Mouse (Mus musculus) hindbrain, embryonic 12.5 days (tissue): ENCODE measurements around the gene Gpr146. TPM values are rescaled to one million over a fixed set of nuclear protein-coding genes. Genes with fewer than 3 reads are reported as not detected.
"Not testable (repeated sequence)": the region's sequence is repeated elsewhere in the genome, so short reads cannot be mapped to it uniquely, and the experiment has no call there.

Source experiments
- ATAC-seq: fragments of 200-750 bp; cut with Nextera tagmentation; 2 replicates; pipeline ENCODE4 v1.8.0; 2017; ENCODE audit warnings: moderate TSS enrichment; ENCODE audit not compliant: low FRiP score
- H3K27ac ChIP-seq: fragments of 300-500 bp; sonication (generic); 2 replicates; pipeline ENCODE4 v1.5.1; 2016; ENCODE audit warnings: mild to moderate bottlenecking
- H3K27me3 ChIP-seq: fragments of 300-500 bp; sonication (generic); 2 replicates; pipeline ENCODE4 v1.6.1; 2016; ENCODE audit warnings: mild to moderate bottlenecking
- H3K36me3 ChIP-seq: fragments of 300-500 bp; sonication (generic); 2 replicates; pipeline ENCODE4 v1.6.1; 2016; ENCODE audit warnings: mild to moderate bottlenecking
- H3K4me1 ChIP-seq: fragments of 300-500 bp; sonication (generic); 2 replicates; pipeline ENCODE4 v1.6.1; 2016
- H3K4me2 ChIP-seq: fragments of 300-500 bp; sonication (generic); replicated peaks from 2 replicates; pipeline ENCODE4 v1.6.1; 2016; ENCODE audit warnings: mild to moderate bottlenecking
- H3K4me3 ChIP-seq: fragments of 300-500 bp; sonication (generic); 2 replicates; pipeline ENCODE4 v1.5.1; 2016; ENCODE audit warnings: mild to moderate bottlenecking
- H3K9ac ChIP-seq: fragments of 300-500 bp; sonication (generic); 2 replicates; pipeline ENCODE4 v1.6.1; 2016; ENCODE audit warnings: mild to moderate bottlenecking, moderate library complexity
- H3K9me3 ChIP-seq: fragments of 300-500 bp; sonication (generic); replicated peaks from 2 replicates; pipeline ENCODE4 v1.6.1; 2016; ENCODE audit warnings: mild to moderate bottlenecking
- WGBS: fragments of 180-500 bp; shearing (Covaris S2); methylation state at CpG from one replicate; pipeline ENCODE4 v1.1.7; 2016; 5-methylcytosine and 5-hydroxymethylcytosine counted together
- polyA plus RNA-seq: library from polyadenylated mRNA; unstranded; fragments of >200 nt; fragmentation: Nextera tagmentation; extraction: Ambion mirVana; gene quantifications from 2 replicates; pipeline ENCODE4 v1.2.1, GENCODE M21; 2016

Gpr146 gene
- polyA plus RNA-seq, 1 experiment from 2014 or later: 2.4 TPM

DNA sequence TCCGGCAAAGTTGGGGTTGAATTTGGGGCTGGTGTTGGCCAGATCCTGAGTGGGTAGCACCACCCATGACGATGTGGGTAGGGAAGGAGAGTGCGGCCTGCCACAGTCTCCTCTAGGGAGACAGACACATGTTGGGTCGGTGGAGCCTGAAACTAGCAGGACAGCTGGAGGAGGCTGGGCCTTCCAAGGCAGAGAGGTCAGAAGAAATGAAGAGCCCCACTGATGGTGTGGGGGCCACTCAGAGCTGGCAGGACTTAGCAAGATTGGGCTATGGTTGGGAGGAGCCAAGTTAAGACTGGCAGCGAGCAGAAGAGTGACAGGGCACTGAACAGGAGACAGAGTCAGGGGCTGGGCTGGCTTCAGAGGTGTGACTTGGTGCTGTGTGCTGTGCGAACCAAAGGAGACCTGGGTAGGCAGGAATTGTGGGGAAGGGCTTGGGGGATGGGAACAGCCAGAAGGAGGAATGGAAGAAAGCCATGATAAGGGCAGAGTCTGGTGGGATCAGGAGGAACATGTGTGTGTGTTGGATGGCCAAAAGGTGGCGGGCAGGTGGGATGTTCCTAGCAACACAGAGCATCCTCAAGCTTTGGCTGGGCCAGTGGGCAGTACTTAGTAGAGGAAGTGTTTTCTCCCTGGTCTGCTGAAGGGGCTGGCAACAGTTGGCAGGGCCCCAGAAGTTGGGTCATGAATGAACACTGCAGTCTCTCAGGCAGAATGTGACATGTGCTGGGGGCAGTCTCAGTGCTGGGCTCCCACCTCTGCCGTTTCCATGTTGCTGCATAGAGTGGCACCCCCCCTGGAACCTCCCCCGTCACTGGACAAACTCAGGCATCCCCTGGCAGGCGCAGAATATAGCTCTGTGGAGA lies 10.1 kb downstream of the Gpr146 start:
- H3K27me3 ChIP-seq: no peaks in the 10 kb centered on the region
- H3K4me3 ChIP-seq: no peak overlapping the region
- ATAC-seq: no peak
- peaks cover 44% of the 10 kb centered on the region for H3K4me1 ChIP-seq
- H3K4me2 ChIP-seq: no peak overlapping the region
- no peak overlapping the region for H3K9ac ChIP-seq
- WGBS: 82% methylated on average over 10 of the region's 10 CpGs
- H3K36me3 ChIP-seq: no peaks in the 10 kb centered on the region
- no peaks in the 10 kb centered on the region for H3K9me3 ChIP-seq
- H3K27ac ChIP-seq: 0 out of 2 replicates have a peak overlapping the region, but pooled peaks have one; percentile 23

GRCm38 (mm10) chr5:139388195-139388570 lies 10.7 kb downstream of the Gpr146 start:
- no peak overlapping the region; the same call in 1 of the 2 replicates for H3K9ac ChIP-seq
- WGBS: 82% methylated on average over 4 of the region's 4 CpGs
- H3K4me2 ChIP-seq: no peak overlapping the region
- peak overlapping the region; percentile 23; the same call in 1 of the 2 replicates for H3K27ac ChIP-seq
- H3K36me3 ChIP-seq: no peaks in the 10 kb centered on the region
- peaks cover 38% of the 10 kb centered on the region for H3K4me1 ChIP-seq
- no peaks in the 10 kb centered on the region for H3K27me3 ChIP-seq
- H3K4me3 ChIP-seq: no peak overlapping the region
- no peak for ATAC-seq
- H3K9me3 ChIP-seq: no peaks in the 10 kb centered on the region

DNA sequence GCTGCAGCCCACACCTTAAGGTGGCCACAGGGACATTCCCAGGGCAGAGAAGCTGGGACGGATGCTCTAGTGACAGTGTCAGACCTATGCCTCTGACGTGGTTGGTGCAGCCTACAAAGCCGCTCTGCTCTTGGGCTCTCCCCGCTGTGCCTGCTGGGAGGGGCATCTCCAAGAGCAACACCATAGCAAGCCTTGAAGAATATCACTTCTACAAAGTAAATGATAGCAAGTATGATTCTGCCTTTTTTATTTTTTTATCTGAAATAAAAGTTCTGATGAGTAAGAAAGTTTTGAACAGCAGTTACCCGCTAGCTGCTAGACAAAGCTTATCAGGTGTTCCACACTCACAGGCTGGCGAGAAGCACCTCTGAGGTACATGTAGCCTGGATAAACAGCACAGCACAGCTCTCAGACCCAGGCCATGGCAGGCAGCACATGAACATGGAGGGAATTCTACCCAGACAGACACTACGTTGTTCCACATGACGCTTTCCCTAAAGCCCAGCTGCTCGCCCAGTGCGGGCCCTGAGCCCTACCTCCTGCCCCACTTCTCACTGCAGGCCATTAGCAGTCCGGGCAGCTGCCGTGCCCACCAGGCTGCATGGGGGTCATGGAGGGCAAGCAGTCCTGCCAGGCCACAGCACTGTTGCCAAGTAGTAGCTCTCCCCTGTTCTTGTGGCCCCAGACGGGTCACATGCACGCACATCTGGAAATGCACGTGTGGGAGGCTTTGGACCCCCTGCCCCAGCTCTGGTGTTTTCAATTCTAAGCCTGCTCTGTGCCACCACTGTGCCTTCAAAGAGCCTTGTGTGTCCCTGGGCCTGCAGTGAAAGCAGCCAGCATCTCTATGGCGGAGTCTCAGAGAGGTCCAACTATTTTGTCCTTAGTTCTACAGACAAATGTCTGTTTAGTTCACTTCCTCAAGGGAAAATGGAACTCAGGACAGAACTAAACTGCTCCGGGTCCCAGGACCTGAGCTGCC lies 11.5 kb downstream of the Gpr146 start:
- Histone ChIP-seq H3K9me3 (no peaks in the 10 kb centered on the region), H3K4me2 (no peak overlapping the region), H3K27me3 (no peaks in the 10 kb centered on the region), H3K4me3 (no peak overlapping the region), H3K36me3 (no peaks in the 10 kb centered on the region), H3K27ac (peak overlapping the region; percentile 68), H3K9ac (no peak overlapping the region; the same call in 1 of the 2 replicates), H3K4me1 (peaks cover 40% of the 10 kb centered on the region)
- 77% methylated on average over 17 of the region's 17 CpGs for WGBS
- no peak for ATAC-seq

GRCm38 (mm10) chr5:139389676-139390061 lies 12.2 kb downstream of the Gpr146 start:
- Histone ChIP-seq H3K27me3 (no peaks in the 10 kb centered on the region), H3K4me3 (no peak overlapping the region), H3K36me3 (no peaks in the 10 kb centered on the region), H3K9me3 (no peaks in the 10 kb centered on the region), H3K27ac (peak overlapping the region; percentile 68), H3K4me2 (no peak overlapping the region), H3K9ac (no peak overlapping the region), H3K4me1 (peaks cover 37% of the 10 kb centered on the region)
- 59% methylated on average over 6 of the region's 6 CpGs for WGBS
- ATAC-seq: no peak

- H3K9me3 ChIP-seq, H3K4me3 ChIP-seq, H3K4me2 ChIP-seq, H3K36me3 ChIP-seq, ATAC-seq, H3K27me3 ChIP-seq: not testable (repeated sequence)
- WGBS: 80% methylated on average over 5 of the region's 5 CpGs
- H3K27ac ChIP-seq: peak overlapping the region; percentile 68; the same call in 1 of the 2 replicates
- peak overlapping the region; percentile 14; the same call in 1 of the 2 replicates for H3K9ac ChIP-seq
- H3K4me1 ChIP-seq: peaks cover 33% of the 10 kb centered on the region
Measured at GRCm38 (mm10) chr5:139390324-139391119, 13.0 kb downstream of the Gpr146 start.

DNA sequence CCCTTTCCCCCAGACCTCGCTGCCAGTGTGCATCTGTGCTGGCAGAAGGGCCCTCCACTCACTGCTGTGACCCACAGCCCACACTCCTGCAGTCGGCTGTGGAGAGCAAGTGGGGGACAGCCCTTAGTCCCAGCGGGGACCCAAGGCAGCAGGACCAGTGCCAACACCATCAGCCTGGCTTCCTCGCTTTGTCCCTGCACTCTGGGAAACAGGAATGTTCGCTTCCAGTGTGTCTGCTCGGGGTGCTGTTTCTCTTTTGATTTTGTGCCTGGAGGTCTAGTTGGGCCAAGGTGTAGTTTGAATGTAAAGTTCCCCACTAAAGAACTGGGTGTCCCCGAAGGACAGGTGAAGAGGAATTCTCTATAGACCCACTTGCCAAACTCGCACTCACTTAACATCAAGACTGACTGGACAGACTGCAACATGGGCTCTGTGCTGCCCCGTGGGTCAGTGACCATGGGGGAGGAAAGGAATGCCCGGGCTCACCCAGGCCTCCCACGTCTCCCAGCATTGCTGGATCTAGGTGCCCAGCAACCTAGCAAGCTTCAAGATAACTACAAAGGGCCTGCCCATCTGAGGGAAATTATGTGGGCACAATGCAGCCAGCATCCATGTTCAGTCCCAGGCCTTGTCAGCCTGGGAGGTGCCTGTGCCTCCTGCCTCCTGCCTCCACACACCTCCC lies 14.0 kb downstream of the Gpr146 start:
- H3K4me2 ChIP-seq: no peak overlapping the region
- ATAC-seq: no peak
- H3K4me1 ChIP-seq: peaks cover 33% of the 10 kb centered on the region
- H3K9me3 ChIP-seq: no peaks in the 10 kb centered on the region
- no peaks in the 10 kb centered on the region for H3K36me3 ChIP-seq
- peak overlapping the region; percentile 14; the same call in 1 of the 2 replicates for H3K9ac ChIP-seq
- no peaks in the 10 kb centered on the region for H3K27me3 ChIP-seq
- H3K27ac ChIP-seq: no peak overlapping the region
- WGBS: 81% methylated on average over 11 of the region's 11 CpGs
- H3K4me3 ChIP-seq: no peak overlapping the region

DNA sequence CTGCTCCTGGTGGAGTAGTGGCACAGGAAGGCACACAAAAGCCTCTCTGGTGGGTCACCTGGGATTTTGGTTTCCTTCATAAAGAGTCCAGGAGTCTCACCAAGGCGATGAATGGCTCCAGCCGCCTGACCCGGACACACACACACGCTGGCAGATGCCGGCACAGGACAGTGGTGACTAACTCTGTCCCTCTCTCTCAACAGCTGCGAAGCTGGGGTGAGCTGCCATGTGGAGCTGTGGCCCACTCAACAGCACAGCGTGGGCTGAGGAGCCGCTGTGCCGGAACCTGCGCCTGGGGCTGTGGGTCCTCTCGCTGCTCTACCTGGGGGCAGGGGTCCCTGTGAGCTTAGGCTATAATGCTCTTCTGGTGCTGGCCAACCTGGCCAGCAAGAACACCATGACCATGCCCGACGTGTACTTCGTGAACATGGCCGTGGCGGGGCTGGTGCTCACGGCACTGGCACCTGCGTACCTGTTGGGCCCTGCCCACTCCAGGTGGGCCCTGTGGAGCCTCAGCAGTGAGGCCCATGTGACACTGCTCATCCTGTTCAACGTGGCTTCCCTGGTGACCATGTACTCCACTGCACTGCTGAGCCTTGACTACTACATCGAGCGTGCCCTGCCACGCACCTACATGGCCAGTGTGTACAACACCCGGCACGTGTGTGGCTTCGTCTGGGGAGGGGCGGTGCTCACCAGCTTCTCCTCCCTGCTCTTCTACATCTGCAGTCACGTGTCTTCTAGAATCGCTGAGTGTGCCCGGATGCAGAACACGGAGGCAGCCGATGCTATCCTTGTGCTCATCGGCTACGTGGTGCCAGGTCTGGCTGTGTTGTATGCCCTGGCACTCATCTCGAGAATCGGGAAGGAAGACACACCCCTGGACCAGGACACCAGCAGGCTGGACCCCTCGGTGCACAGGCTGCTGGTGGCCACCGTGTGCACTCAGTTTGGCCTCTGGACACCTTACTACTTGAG lies 15.0 kb downstream of the Gpr146 start:
- WGBS: 95% methylated on average over 37 of the region's 37 CpGs

DNA sequence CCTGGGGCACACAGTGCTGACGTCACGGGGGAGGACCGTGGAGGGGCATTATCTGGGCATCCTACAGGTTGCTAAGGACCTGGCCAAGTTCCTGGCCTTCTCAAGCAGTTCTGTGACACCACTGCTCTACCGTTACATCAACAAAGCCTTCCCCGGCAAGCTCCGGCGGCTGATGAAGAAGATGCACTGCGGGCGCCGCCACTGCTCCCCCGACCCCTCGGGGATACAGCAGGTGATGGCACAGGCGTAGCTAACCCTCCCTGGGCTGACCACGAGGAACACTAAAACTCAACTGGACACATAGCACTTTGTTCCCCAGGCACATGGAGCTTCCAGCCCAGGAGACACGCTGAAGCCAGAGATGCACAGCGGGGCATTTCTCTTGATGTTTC lies 15.7 kb downstream of the Gpr146 start:
- Histone ChIP-seq H3K9me3 (no peaks in the 10 kb centered on the region), H3K27ac (no peak overlapping the region), H3K4me1 (peaks cover 25% of the 10 kb centered on the region), H3K4me3 (no peak overlapping the region), H3K36me3 (no peaks in the 10 kb centered on the region), H3K9ac (no peak overlapping the region), H3K27me3 (no peaks in the 10 kb centered on the region), H3K4me2 (no peak overlapping the region)
- no peak for ATAC-seq
- WGBS: 82% methylated on average over 16 of the region's 16 CpGs

More for the DNA sequence above, 15.0 kb downstream of the Gpr146 start:
- ATAC-seq: no peak
- no peaks in the 10 kb centered on the region for H3K9me3 ChIP-seq
- no peak overlapping the region for H3K9ac ChIP-seq
- H3K36me3 ChIP-seq: no peaks in the 10 kb centered on the region
- no peak overlapping the region for H3K4me2 ChIP-seq
- no peak overlapping the region for H3K27ac ChIP-seq
- H3K4me3 ChIP-seq: no peak overlapping the region
- H3K27me3 ChIP-seq: no peaks in the 10 kb centered on the region
- H3K4me1 ChIP-seq: peaks cover 32% of the 10 kb centered on the region

DNA sequence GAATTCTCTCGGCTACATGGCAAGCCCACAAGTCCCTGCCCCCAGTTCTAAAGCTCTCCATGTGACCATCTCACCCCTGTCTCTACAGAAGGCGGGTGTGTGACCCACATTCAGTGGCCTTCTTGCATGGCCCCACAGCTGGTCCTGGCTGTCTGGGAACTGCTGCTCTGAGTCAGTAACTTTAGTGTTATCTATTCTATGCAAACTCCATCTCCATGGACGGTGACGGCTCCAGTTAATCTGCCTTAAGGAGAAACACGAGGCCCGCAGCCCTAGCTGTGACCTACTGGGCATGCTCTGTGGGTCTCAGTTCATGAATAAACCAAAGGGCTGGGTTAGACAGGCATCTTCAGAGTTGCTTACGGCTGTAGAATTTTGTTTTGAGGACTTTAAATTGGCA lies 16.9 kb downstream of the Gpr146 start:
- 68% methylated on average over 7 of the region's 7 CpGs for WGBS
- Histone ChIP-seq H3K9ac (no peak overlapping the region), H3K4me2 (no peak overlapping the region), H3K27me3 (no peaks in the 10 kb centered on the region), H3K4me1 (peaks cover 14% of the 10 kb centered on the region), H3K27ac (no peak overlapping the region), H3K4me3 (no peak overlapping the region), H3K36me3 (no peaks in the 10 kb centered on the region), H3K9me3 (no peaks in the 10 kb centered on the region)
- no peak for ATAC-seq

GRCm38 (mm10) chr5:139395528-139395927 lies 18.0 kb downstream of the Gpr146 start:
- ATAC-seq: no peak
- no peaks in the 10 kb centered on the region for H3K27me3 ChIP-seq
- H3K4me1 ChIP-seq: 0 out of 2 replicates have a peak, but pooled peaks cover 8% of the 10 kb centered on the region
- H3K9ac ChIP-seq: no peak overlapping the region
- no peak overlapping the region for H3K4me3 ChIP-seq
- 93% methylated on average over 4 of the region's 4 CpGs for WGBS
- no peak overlapping the region for H3K27ac ChIP-seq
- no peaks in the 10 kb centered on the region for H3K9me3 ChIP-seq
- H3K4me2 ChIP-seq: no peak overlapping the region
- no peaks in the 10 kb centered on the region for H3K36me3 ChIP-seq
